Mouse (Mus musculus): ENCODE data around the gene Baz2a. TPM values are rescaled to one million over a fixed set of nuclear protein-coding genes. Genes with fewer than 3 reads are reported as not detected.

Baz2a gene
- polyA plus RNA-seq, 1 experiment from 2014 or later = 6.0 TPM

DNA sequence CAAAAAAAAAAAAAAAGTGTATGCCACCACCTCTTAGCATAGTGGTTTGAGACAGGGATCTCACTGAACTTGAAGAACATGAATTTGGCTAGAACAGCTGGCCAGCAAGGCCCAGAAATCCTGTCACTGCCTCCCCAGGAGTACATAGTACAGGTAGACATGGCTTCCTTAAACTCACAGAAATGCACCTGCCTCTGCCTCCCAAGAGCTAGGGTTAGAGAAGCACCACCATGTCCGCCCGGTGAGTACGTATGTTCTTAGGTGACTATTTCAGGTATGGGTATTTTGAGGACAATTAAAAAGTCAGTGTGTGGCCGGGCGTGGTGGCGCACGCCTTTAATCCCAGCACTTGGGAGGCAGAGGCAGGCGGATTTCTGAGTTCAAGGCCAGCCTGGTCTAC is 38.4 kb upstream of the Baz2a start:
- ATAC-seq (ENCODE audit: low read depth) = no peak
- WGBS (ENCODE audit: insufficient replicate concordance) = 87% methylated on average over 8 of the region's 8 CpGs
- peaks cover 23% of the 10 kb centered on the region for H3K36me3 ChIP-seq (ENCODE audit: control insufficient read depth, insufficient read depth)
- H3K4me2 ChIP-seq (ENCODE audit: low read depth, low read length) = no peak overlapping the region
- no peaks in the 10 kb centered on the region for H3K9me3 ChIP-seq (replicated peaks; ENCODE audit: control insufficient read depth, low read length)
- H3K27me3 ChIP-seq (ENCODE audit: control insufficient read depth, insufficient read depth, low read depth, low read length) = no peaks in the 10 kb centered on the region
- H3K4me1 ChIP-seq (ENCODE audit: control insufficient read depth, low read depth, low read length) = peaks cover 3% of the 10 kb centered on the region
- H3K4me3 ChIP-seq (ENCODE audit: low read depth, low read length) = no peak overlapping the region
- H3K9ac ChIP-seq (ENCODE audit: low read depth, low read length) = no peak overlapping the region
- no peak overlapping the region for H3K27ac ChIP-seq (ENCODE audit: low read length)

DNA sequence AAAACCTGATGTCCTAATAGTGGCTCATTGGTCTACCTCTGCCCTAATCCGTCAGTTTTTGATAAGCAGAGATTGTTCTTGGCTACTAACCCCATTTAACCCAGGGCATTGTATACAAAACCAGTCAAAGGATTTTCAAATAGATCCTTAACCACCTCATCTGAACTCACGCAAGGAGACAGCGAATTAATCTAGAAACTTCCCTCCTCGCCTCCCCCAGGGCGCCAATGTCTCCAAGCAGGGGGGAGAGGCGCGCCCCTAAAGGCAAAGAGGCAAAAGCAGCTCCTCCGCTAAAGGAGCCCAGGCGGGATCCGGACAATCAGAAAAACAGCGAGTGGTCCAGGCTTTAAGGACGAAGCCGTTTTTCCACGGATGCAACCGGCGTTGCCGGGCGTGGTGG is 33.2 kb upstream of the Baz2a start:
- H3K9me3 ChIP-seq (replicated peaks; ENCODE audit: control insufficient read depth, low read length) = no peaks in the 10 kb centered on the region
- no peaks in the 10 kb centered on the region for H3K27me3 ChIP-seq (ENCODE audit: control insufficient read depth, insufficient read depth, low read depth, low read length)
- H3K9ac ChIP-seq (ENCODE audit: low read depth, low read length) = peak overlapping the region; percentile 91
- H3K4me2 ChIP-seq (ENCODE audit: low read depth, low read length) = peak overlapping the region; percentile 99
- peak overlapping the region; percentile 97 for H3K27ac ChIP-seq (ENCODE audit: low read length)
- ATAC-seq (ENCODE audit: low read depth) = peak; percentile 2; the same call in 1 of the 2 replicates
- under 1% methylated on average over 18 of the region's 18 CpGs for WGBS (ENCODE audit: insufficient replicate concordance)
- peaks cover 25% of the 10 kb centered on the region for H3K4me1 ChIP-seq (ENCODE audit: control insufficient read depth, low read depth, low read length)
- no peaks in the 10 kb centered on the region for H3K36me3 ChIP-seq (ENCODE audit: control insufficient read depth, insufficient read depth)
- H3K4me3 ChIP-seq (ENCODE audit: low read depth, low read length) = peak overlapping the region; percentile 93

DNA sequence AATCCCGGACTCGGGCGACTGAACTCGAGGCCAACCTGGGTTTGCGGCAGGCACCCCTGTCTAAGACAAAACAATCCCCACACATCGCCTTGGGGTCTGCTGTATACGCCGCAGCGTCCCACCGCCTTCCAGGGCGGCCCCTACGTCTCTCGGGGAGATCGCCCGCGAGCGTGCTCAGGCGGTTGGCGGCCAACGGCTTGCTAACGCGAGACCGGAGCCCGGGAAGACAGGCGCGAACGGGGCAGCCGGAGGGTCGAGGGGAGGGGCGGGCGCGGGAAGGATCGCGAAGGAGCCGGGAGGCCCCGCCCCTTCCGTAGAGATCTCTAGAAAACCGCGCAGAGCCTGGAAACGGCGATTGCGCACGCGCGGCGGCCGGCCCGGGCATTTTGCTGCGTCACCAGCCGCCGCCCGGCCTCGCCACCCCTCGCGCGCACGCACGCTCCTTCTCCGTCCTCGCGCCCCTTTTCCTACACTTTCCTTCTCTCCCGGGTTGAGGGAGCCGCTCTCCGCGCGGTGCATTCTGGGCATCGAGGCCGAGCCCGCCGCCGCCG is 32.7 kb upstream of the Baz2a start, which contains the start of gene Ptges3:
Ptges3 (plus strand) TSS at position 354 of the 551 bp plus-strand sequence.
- H3K27ac ChIP-seq (ENCODE audit: low read length) = peak within 1 kb of the TSS; percentile 97
- peak; percentile 88 for ATAC-seq (ENCODE audit: low read depth)
- peak within 1 kb of the TSS; percentile 99 for H3K4me2 ChIP-seq (ENCODE audit: low read depth, low read length)
- no peaks in the 10 kb centered on the region for H3K9me3 ChIP-seq (replicated peaks; ENCODE audit: control insufficient read depth, low read length)
- H3K4me3 ChIP-seq (ENCODE audit: low read depth, low read length) = peak within 1 kb of the TSS; percentile 93
- no peaks in the 10 kb centered on the region for H3K27me3 ChIP-seq (ENCODE audit: control insufficient read depth, insufficient read depth, low read depth, low read length)
- H3K4me1 ChIP-seq (ENCODE audit: control insufficient read depth, low read depth, low read length) = peaks cover 28% of the 10 kb centered on the region
- peaks cover 1% of the 10 kb centered on the region; the same call in 1 of the 2 replicates for H3K36me3 ChIP-seq (ENCODE audit: control insufficient read depth, insufficient read depth)
- WGBS (ENCODE audit: insufficient replicate concordance) = under 1% methylated on average over 56 of the region's 72 CpGs
- H3K9ac ChIP-seq (ENCODE audit: low read depth, low read length) = peak within 1 kb of the TSS; percentile 91

DNA sequence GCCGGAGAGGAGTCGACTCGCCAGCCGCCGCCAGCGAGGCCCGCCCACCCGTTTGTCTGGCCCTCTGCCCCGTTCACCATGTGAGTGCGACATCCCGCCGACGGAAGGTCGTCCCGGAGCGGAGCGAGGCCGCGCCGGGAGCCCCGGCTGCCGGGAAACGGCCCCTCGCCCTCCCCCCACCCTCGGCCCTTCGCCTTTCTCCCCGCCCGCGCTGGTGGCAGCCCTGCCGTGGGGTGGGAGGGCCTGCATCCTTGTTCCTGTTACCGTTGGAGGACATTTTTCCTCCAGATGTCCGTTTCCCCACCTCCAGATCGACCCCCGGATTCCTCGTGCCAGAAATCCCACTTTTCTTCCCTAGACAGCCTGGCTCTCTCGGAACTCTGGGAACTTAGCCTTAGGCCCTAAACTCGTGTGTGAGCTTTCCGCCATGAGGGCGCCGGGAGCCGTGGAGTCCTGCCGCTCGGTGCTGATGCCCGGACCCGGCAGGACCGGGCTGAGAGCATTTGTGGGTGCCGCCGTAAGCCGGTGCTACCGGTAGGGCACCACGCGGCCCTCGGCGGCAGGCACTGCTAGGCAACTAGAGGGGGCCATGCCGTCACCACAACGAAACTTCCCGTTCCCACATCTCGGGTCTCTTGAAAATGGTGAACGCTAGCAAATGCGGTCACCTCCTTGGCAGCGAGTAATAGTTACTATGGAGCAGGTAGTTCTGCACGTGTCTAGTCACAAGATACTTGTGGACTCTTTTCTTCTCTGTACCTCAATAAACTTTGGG is 32.0 kb upstream of the Baz2a start:
- no peaks in the 10 kb centered on the region for H3K9me3 ChIP-seq (replicated peaks; ENCODE audit: control insufficient read depth, low read length)
- H3K27ac ChIP-seq (ENCODE audit: low read length) = peak overlapping the region; percentile 97
- peaks cover 3% of the 10 kb centered on the region; the same call in 1 of the 2 replicates for H3K36me3 ChIP-seq (ENCODE audit: control insufficient read depth, insufficient read depth)
- H3K27me3 ChIP-seq (ENCODE audit: control insufficient read depth, insufficient read depth, low read depth, low read length) = no peaks in the 10 kb centered on the region
- ATAC-seq (ENCODE audit: low read depth) = peak; percentile 47
- peak overlapping the region; percentile 93 for H3K4me3 ChIP-seq (ENCODE audit: low read depth, low read length)
- peak overlapping the region; percentile 91 for H3K9ac ChIP-seq (ENCODE audit: low read depth, low read length)
- H3K4me1 ChIP-seq (ENCODE audit: control insufficient read depth, low read depth, low read length) = peaks cover 30% of the 10 kb centered on the region
- under 1% methylated on average over 58 of the region's 62 CpGs for WGBS (ENCODE audit: insufficient replicate concordance)
- peak overlapping the region; percentile 99 for H3K4me2 ChIP-seq (ENCODE audit: low read depth, low read length)

DNA sequence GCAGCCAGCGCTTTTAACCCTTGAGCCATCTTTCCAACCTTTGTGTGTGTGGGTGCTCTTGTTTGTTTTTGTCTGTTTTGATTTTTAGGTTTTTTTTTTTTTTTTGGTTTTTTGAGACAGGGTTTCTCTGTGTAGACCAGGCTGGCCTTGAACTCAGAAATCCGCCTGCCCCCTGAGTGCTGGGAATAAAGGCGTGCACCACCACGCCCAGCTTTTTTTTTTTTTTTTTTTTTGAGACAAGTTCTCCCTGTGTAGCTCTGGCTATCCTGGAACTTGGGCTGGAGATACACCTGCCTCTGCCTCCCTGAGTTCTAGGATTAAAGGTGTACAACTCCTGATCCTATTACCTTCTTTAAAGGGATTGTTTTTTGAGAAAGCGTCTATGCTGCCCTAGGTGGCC is 30.3 kb upstream of the Baz2a start:
- Histone ChIP-seq H3K36me3 (ENCODE audit: control insufficient read depth, insufficient read depth) (peaks cover 3% of the 10 kb centered on the region; the same call in 1 of the 2 replicates), H3K27me3 (ENCODE audit: control insufficient read depth, insufficient read depth, low read depth, low read length) (no peaks in the 10 kb centered on the region), H3K27ac (ENCODE audit: low read length) (peak overlapping the region; percentile 51; the same call in 1 of the 2 replicates), H3K4me1 (ENCODE audit: control insufficient read depth, low read depth, low read length) (peaks cover 30% of the 10 kb centered on the region), H3K9ac (ENCODE audit: low read depth, low read length) (peak overlapping the region; percentile 91; the same call in 1 of the 2 replicates), H3K9me3 (replicated peaks; ENCODE audit: control insufficient read depth, low read length) (no peaks in the 10 kb centered on the region), H3K4me2 (ENCODE audit: low read depth, low read length) (peak overlapping the region; percentile 99), H3K4me3 (ENCODE audit: low read depth, low read length) (peak overlapping the region; percentile 93)
- WGBS (ENCODE audit: insufficient replicate concordance) = 38% methylated on average over 5 of the region's 5 CpGs
- no peak for ATAC-seq (ENCODE audit: low read depth)

DNA sequence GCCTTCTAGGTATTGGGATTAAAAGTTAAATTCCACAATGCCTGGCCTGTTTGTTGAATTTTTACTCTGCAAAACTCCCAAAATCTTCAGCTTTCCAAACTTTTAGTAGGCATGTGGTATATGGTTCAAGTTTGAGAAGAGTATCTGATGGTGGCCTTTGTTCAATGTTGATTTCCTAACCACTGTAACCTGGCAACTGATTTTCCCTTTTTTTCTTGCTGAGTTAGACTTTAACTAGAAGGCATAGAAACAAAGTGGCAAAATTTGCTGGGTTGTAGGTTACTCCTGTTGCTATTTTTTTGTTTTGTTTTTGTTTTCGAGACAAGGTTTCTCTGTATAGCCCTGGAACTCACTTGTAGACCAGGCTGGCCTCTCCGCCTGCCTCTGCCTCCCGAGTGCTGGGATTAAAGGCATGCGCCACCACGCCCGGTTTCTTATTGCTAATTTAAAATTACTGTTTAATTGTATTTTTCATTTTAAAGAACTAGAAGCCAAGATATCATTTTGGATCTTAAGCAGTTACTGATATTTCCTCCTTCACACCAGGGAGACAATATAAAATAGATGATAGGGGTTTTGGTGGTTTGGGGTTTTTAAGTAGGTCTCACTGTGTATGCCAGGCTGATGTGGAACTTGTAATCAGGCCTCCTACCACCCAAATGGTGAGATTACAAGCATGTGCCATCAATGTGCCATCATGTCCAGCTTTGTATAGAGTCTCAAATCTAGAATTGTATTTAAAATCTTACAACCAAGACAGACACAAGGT is 29.0 kb upstream of the Baz2a start:
- Histone ChIP-seq H3K4me1 (ENCODE audit: control insufficient read depth, low read depth, low read length) (peaks cover 30% of the 10 kb centered on the region), H3K4me2 (ENCODE audit: low read depth, low read length) (peak overlapping the region; percentile 45)
- ATAC-seq (ENCODE audit: low read depth) = no peak

DNA sequence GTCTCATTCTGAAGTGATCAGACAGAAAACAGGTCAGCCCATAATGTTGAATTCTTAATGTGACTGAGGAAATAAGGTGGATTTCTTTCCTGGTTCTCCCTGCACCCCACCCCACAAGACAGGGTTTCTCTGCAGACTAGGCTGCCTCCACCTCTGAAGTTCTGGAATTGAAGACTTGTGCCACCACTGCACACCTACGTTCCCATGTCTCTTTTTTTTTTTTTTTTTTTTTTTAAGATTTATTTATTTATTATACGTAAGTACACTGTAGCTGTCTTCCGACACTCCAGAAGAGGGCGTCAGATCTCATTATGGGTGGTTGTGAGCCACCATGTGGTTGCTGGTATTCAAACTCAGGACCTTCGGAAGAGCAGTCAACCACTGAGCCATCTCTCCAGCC is 25.3 kb upstream of the Baz2a start:
- ATAC-seq (ENCODE audit: low read depth) = no peak
- peaks cover 24% of the 10 kb centered on the region for H3K36me3 ChIP-seq (ENCODE audit: control insufficient read depth, insufficient read depth)
- 75% methylated on average over 5 of the region's 5 CpGs for WGBS (ENCODE audit: insufficient replicate concordance)

More for the DNA sequence above, 29.0 kb upstream of the Baz2a start:
- Histone ChIP-seq H3K36me3 (ENCODE audit: control insufficient read depth, insufficient read depth) (peaks cover 3% of the 10 kb centered on the region; the same call in 1 of the 2 replicates), H3K27ac (ENCODE audit: low read length) (0 out of 2 replicates have a peak overlapping the region, but pooled peaks have one; percentile 24), H3K4me3 (ENCODE audit: low read depth, low read length) (0 out of 2 replicates have a peak overlapping the region, but pooled peaks have one; percentile 5), H3K27me3 (ENCODE audit: control insufficient read depth, insufficient read depth, low read depth, low read length) (no peaks in the 10 kb centered on the region), H3K9me3 (replicated peaks; ENCODE audit: control insufficient read depth, low read length) (no peaks in the 10 kb centered on the region), H3K9ac (ENCODE audit: low read depth, low read length) (no peak overlapping the region)
- WGBS (ENCODE audit: insufficient replicate concordance) = 67% methylated on average over 6 of the region's 6 CpGs

DNA sequence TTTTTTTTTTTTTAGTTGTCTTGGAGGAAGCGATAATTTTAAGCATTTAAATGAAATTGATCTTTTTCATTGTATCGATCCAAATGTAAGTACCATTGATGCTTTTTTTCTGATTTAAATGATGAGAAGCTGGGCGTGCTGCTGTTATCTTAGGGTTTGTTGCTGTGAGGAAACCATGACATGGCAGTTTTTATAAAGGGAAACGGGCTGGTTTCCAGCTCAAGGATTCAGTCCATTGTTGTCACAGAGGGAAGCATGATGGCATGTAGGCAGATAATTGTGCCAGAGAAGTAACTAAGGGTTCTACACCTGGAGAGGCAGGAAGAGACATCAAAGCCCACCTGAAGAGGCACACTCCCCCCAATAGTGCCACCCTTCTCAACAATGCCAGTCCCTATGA is 22.2 kb upstream of the Baz2a start:
- H3K27ac ChIP-seq (ENCODE audit: low read length) = peak overlapping the region; percentile 76; the same call in 1 of the 2 replicates
- 48% methylated on average over 4 of the region's 4 CpGs for WGBS (ENCODE audit: insufficient replicate concordance)
- ATAC-seq (ENCODE audit: low read depth) = peak; percentile 54; the same call in 1 of the 2 replicates
- H3K27me3 ChIP-seq (ENCODE audit: control insufficient read depth, insufficient read depth, low read depth, low read length) = no peaks in the 10 kb centered on the region
- H3K9ac ChIP-seq (ENCODE audit: low read depth, low read length) = no peak overlapping the region; the same call in 1 of the 2 replicates
- H3K4me1 ChIP-seq (ENCODE audit: control insufficient read depth, low read depth, low read length) = peaks cover 8% of the 10 kb centered on the region
- no peaks in the 10 kb centered on the region; the same call in 1 of the 2 replicates for H3K9me3 ChIP-seq (replicated peaks; ENCODE audit: control insufficient read depth, low read length)
- peaks cover 38% of the 10 kb centered on the region for H3K36me3 ChIP-seq (ENCODE audit: control insufficient read depth, insufficient read depth)
- H3K4me3 ChIP-seq (ENCODE audit: low read depth, low read length) = no peak overlapping the region
- no peak overlapping the region for H3K4me2 ChIP-seq (ENCODE audit: low read depth, low read length)

More for the DNA sequence above, 25.3 kb upstream of the Baz2a start:
- Histone ChIP-seq H3K4me1 (ENCODE audit: control insufficient read depth, low read depth, low read length) (peaks cover 28% of the 10 kb centered on the region), H3K27me3 (ENCODE audit: control insufficient read depth, insufficient read depth, low read depth, low read length) (no peaks in the 10 kb centered on the region), H3K27ac (ENCODE audit: low read length) (no peak overlapping the region), H3K4me2 (ENCODE audit: low read depth, low read length) (no peak overlapping the region), H3K9me3 (replicated peaks; ENCODE audit: control insufficient read depth, low read length) (no peaks in the 10 kb centered on the region; the same call in 1 of the 2 replicates), H3K9ac (ENCODE audit: low read depth, low read length) (no peak overlapping the region), H3K4me3 (ENCODE audit: low read depth, low read length) (no peak overlapping the region)

Data from liver, embryonic 16.5 days (tissue).